Mouse (Mus musculus) lung, adult 2 months (tissue): ENCODE results near the gene Tnfsf4.

ENCODE experiments used
- CTCF ChIP-seq: fragments of 200-500 bp; IDR thresholded peaks from 2 replicates; pipeline ENCODE4 v1.5.1; 2011; ENCODE audit warnings: mild to moderate bottlenecking, low read length, control low read depth; ENCODE audit not compliant: insufficient read depth
- POLR2A ChIP-seq: fragments of 200-500 bp; IDR thresholded peaks from 2 replicates; pipeline ENCODE4 v1.6.1; 2011; ENCODE audit warnings: low read depth, mild to moderate bottlenecking, control low read depth, low read length, borderline replicate concordance; ENCODE audit errors: extremely low read depth

DNA sequence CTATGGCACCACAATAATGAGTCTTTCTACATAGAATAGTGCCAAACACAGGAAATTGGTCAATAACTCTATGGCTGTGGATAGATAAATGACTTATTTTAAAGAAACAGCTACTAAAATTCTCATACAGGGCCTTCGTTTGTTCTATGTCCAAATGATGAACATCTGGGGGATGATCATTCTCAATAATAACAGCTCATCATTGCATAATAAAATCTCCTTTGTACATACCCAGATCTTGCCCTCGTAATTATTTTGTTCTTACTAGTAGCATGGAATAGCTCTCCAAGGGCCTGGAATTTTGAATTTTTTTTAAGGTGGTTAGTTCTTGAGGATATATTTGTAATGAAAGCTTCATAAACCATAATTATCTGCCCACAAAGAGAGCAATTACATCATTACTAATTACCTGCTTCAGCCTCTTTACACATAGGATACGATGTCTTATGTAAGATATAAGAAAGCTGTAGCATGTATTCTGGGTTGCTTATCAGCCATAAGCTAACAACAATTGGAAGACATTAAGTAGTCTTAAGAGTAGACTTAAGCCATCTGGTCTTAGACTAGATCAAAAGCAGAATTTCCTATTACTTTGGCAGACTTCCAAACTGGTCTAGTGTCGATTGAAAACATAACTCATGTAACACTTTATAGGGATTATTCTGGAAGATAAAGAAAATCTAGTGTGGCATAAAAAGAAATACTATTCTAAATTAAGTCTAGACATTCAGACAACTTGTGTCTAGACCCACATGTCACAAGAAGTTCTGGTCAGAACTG lies 31.3 kb downstream of the Tnfsf4 start:
- TF ChIP-seq CTCF = no peak
- TF ChIP-seq POLR2A = no peak
